Mouse (Mus musculus): ENCODE measurements around the gene Ppm1b. TPM values are rescaled to one million over a fixed set of nuclear protein-coding genes. Genes with fewer than 3 reads are reported as not detected.

The Ppm1b gene
- polyA plus RNA-seq, 1 experiment, result 159 TPM

DNA sequence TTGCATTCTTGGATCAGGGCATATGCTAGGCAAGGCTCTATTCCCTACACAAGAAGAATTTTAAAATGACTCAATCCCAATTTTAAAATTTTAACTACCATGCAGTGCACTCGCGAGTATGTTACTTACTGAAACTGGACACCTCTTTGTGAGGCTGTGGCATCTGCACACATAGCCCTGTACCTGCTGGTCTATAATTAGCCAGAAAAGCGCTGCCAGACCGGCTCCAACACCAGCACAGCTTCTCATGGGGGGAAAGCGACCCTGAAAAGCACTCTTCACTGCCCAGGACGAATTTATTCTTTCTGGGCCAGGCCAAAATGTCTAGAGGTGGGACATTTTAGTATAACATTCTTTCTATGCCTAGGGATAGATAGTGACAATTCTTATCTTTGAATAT lies 114.1 kb downstream of the Ppm1b start:
- H3K27me3 ChIP-seq (ENCODE audit: control insufficient read depth, insufficient read depth, low read length), result no peaks in the 10 kb centered on the region
- H3K4me1 ChIP-seq (ENCODE audit: control insufficient read depth, insufficient read depth, low read length), result no peaks in the 10 kb centered on the region
- H3K27ac ChIP-seq (ENCODE audit: control insufficient read depth, insufficient read depth, low read depth, low read length), result no peak overlapping the region
- H3K36me3 ChIP-seq (ENCODE audit: control insufficient read depth, insufficient read depth, low read length), result peaks cover 4% of the 10 kb centered on the region
- TF ChIP-seq CTCF (IDR thresholded peaks at IDR 0.05; ENCODE audit: control insufficient read depth, insufficient read depth, insufficient replicate concordance, low read depth, low read length), result no peak
- H3K4me3 ChIP-seq (ENCODE audit: control insufficient read depth, low read depth, low read length), result no peak overlapping the region

DNA sequence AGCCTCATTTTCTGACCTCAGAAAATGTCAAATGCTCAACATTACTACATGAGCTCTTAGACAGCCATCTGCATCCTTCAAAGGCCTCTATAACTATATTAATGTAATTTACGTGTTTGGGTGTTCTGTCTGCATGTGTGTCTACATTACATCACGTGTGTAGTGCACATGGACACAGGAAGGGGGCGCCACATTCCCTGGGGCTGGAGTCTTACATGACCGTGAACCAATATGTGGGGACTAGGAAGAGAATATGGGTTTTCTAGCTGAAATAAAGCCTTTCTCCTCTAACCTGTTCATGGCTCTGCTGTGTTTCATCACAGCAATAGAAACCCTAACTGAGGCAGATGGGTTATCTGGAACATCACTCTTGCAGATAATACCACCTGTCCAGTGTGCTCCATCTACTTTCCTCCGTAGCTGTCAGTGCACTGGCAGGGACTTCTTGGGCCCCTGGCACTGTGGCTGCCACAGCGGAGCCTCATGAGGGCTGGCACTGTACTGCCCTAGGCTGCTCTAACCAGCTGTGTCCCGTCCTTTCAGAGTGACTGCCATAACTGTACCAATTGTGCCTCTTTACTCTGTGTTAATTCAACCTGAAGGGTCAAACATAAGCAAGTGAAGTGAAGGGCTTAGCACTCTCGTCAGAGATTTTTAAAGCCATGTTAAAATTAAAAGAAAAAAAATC lies 114.7 kb downstream of the Ppm1b start:
- Histone ChIP-seq H3K27ac (ENCODE audit: control insufficient read depth, insufficient read depth, low read depth, low read length) (no peak overlapping the region), H3K36me3 (ENCODE audit: control insufficient read depth, insufficient read depth, low read length) (peaks cover 4% of the 10 kb centered on the region), H3K27me3 (ENCODE audit: control insufficient read depth, insufficient read depth, low read length) (no peaks in the 10 kb centered on the region), H3K4me3 (ENCODE audit: control insufficient read depth, low read depth, low read length) (no peak overlapping the region), H3K4me1 (ENCODE audit: control insufficient read depth, insufficient read depth, low read length) (no peaks in the 10 kb centered on the region)
- peak; percentile 21; the same call in 1 of the 2 replicates for TF ChIP-seq CTCF (IDR thresholded peaks at IDR 0.05; ENCODE audit: control insufficient read depth, insufficient read depth, insufficient replicate concordance, low read depth, low read length)
- no peak for TF ChIP-seq POLR2A (IDR thresholded peaks at IDR 0.05; ENCODE audit: control insufficient read depth, low read depth, low read length)

DNA sequence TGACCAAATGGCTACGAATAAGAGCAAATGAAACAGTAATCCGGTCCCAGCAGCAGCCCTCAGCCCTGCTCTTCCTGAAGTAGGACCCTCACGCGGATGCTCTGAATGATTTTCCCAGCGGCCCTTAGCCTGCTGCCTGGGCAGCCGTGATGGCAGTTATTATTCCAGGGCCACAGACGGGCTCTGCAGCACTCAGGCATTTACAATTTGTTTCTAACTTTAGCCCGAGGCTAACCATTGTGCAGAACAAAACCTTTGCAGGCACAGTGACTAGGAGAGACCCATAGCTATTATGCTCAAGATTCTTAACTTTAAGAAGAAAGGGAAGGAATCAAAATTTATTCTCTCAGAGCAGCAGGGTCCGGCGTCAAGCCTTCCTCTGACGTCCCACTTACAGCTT lies 115.8 kb downstream of the Ppm1b start:
- H3K4me3 ChIP-seq (ENCODE audit: control insufficient read depth, low read depth, low read length), result no peak overlapping the region
- no peak for TF ChIP-seq CTCF (IDR thresholded peaks at IDR 0.05; ENCODE audit: control insufficient read depth, insufficient read depth, insufficient replicate concordance, low read depth, low read length)
- no peak overlapping the region for H3K27ac ChIP-seq (ENCODE audit: control insufficient read depth, insufficient read depth, low read depth, low read length)
- H3K4me1 ChIP-seq (ENCODE audit: control insufficient read depth, insufficient read depth, low read length), result no peaks in the 10 kb centered on the region
- no peaks in the 10 kb centered on the region for H3K27me3 ChIP-seq (ENCODE audit: control insufficient read depth, insufficient read depth, low read length)
- H3K36me3 ChIP-seq (ENCODE audit: control insufficient read depth, insufficient read depth, low read length), result peaks cover 2% of the 10 kb centered on the region

DNA sequence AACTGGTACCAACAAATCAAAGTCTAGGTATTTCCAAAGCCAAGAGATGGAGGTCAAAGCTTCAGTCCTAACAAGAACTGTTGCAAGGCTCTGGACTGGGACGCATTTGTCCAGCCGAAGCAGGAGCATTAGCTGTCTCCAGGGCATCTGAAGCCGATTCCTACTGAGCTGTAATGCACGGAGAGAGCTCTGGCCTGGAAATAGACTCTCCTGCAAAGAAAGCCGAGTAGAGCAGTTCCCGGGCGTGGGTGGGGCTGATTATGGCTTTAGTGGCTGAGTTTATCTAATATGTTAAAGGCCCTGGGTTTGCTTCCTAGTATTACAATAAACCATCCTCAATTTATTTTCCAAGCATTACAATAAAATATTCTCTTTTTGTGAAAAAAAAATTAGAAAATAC lies 116.7 kb downstream of the Ppm1b start:
- Histone ChIP-seq H3K4me3 (ENCODE audit: control insufficient read depth, low read depth, low read length) (no peak overlapping the region), H3K4me1 (ENCODE audit: control insufficient read depth, insufficient read depth, low read length) (no peaks in the 10 kb centered on the region), H3K27me3 (ENCODE audit: control insufficient read depth, insufficient read depth, low read length) (no peaks in the 10 kb centered on the region), H3K36me3 (ENCODE audit: control insufficient read depth, insufficient read depth, low read length) (peaks cover 2% of the 10 kb centered on the region), H3K27ac (ENCODE audit: control insufficient read depth, insufficient read depth, low read depth, low read length) (no peak overlapping the region)
- TF ChIP-seq CTCF (IDR thresholded peaks at IDR 0.05; ENCODE audit: control insufficient read depth, insufficient read depth, insufficient replicate concordance, low read depth, low read length), result no peak
- no peak for TF ChIP-seq POLR2A (IDR thresholded peaks at IDR 0.05; ENCODE audit: control insufficient read depth, low read depth, low read length)

Other genes with a start within 250 kb of the Ppm1b start
- 8.0 and 11.2 TPM in 2 replicates for gene Lrpprc, start 166.0 kb upstream of the Ppm1b start, polyA plus RNA-seq (2012; rRNA removed)
- gene Slc3a1, start 71.6 kb downstream of the Ppm1b start, polyA plus RNA-seq (2012; rRNA removed), result 0.42 and 0.77 TPM in 2 replicates
- gene Prepl, start 133.5 kb downstream of the Ppm1b start, polyA plus RNA-seq (2012; rRNA removed), result 12.1 and 15.2 TPM in 2 replicates
- 4.8 and 4.9 TPM in 2 replicates for gene Camkmt, start 133.8 kb downstream of the Ppm1b start, polyA plus RNA-seq (2012; rRNA removed)

Data from testis, adult 2 months (tissue).